ENCODE assay signal across 12 mouse cellular contexts in genomic region chr12:89702931-89703330, GRCm38 (mm10).
DNase-seq lines count a peak whose midpoint lies in the region.
"Had no signal": no experiment of that assay in that cellular context is flagged by ENCODE, and none has a peak within 500 bp of the region (broad histone marks: within the 10 kb centered on the region; RNA-seq: fewer than 3 reads in every experiment).

No protein-coding gene starts in this region.

- DNase-seq in brain, adult 2 months (ENCODE audit: low read depth, low spot score): peak; percentile 98
- DNase-seq in cerebellum, adult 11-12 months: peak; percentile 91
- peak; percentile 95 for DNase-seq in cerebellum, adult 9-10 months
- DNase-seq in cerebellum, postnatal 25 days: peak; percentile 78 to 85
- no peak for DNase-seq in thymus, postnatal 10 days (ENCODE audit: low spot score in 2 of 2)
- DNase-seq in gastrocnemius, adult 8-10 months (ENCODE audit: low spot score in 2 of 2): no peak
- no peak for DNase-seq in ovary, postnatal 14 days (ENCODE audit: low spot score)
- DNase-seq: adrenal gland, postnatal 25 days; gastrocnemius, postnatal 10 days; heart, adult 2 months; heart, postnatal 14 days; kidney, adult 18-20 months had no signal

Comparison
In these comparisons a context has a peak if more than half of its experiments do, and no peak if none do; other contexts are left out.
1. DNase-seq: peak in brain, adult 2 months (single experiment), cerebellum, adult 11-12 months (single experiment), cerebellum, adult 9-10 months (single experiment) and cerebellum, postnatal 25 days (2 of 2); none in thymus, postnatal 10 days (0 of 2), gastrocnemius, adult 8-10 months (0 of 2) and ovary, postnatal 14 days (single experiment).